Mouse (Mus musculus): ENCODE data around the gene 0610009B22Rik.

DNA sequence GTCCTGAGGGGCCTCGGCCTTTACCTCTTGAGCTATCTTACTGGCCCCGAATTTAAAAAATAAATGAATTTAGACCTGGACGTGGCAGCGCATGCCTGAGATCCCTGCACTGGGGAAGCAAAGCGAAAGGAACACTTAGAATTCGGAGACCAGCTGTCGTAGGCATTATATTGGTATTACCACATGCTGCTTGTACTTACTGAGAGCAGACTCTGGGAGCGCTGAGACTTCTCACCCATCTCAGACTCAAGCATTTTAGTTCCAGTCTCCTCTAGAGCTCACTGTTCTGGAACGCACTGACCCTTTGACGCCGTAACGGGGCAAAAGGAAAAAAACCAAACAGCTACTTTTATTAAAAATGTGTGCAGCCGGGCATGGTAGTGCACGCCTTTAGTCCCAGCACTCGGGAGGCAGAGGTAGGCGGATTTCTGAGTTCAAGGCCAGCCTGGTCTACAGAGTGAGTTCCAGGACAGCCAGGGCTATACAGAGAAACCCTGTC is 26.8 kb downstream of the 0610009B22Rik start:
- TF ChIP-seq POLR2A (IDR thresholded peaks at IDR 0.05; ENCODE audit: low read depth, low read length) (no peak), RAD21 (IDR thresholded peaks at IDR 0.05; ENCODE audit: low read depth, low read length) (no peak), CTCF (conservative IDR thresholded peaks at IDR 0.05 in 1 of 2, IDR thresholded peaks at IDR 0.05 in 1 of 2; ENCODE audit: low read depth in 2 of 2, low read length in 2 of 2) (no peak), MAX (IDR thresholded peaks at IDR 0.05; ENCODE audit: low read length) (no peak), POLR2AphosphoS2 (IDR thresholded peaks at IDR 0.05; ENCODE audit: low read depth, low read length) (no peak), EP300 (IDR thresholded peaks at IDR 0.05; ENCODE audit: low read length) (no peak), IRF4 (IDR thresholded peaks at IDR 0.05; ENCODE audit: low read depth, low read length) (no peak), MEF2A (IDR thresholded peaks at IDR 0.05; ENCODE audit: borderline replicate concordance, low read depth, low read length) (no peak), BHLHE40 (IDR thresholded peaks at IDR 0.05; ENCODE audit: low read depth, low read length) (no peak), ETS1 (conservative IDR thresholded peaks at IDR 0.05; ENCODE audit: low read depth, low read length) (no peak), E2F4 (IDR thresholded peaks at IDR 0.05; ENCODE audit: insufficient replicate concordance, low read depth, low read length) (no peak), ZC3H11A (IDR thresholded peaks at IDR 0.05; ENCODE audit: low read depth, low read length) (no peak), TBP (conservative IDR thresholded peaks at IDR 0.05; ENCODE audit: low read depth, low read length) (no peak), KAT2A (IDR thresholded peaks at IDR 0.05; ENCODE audit: insufficient replicate concordance, low read length) (no peak)
